Mouse (Mus musculus) CD4-positive naive resting alpha-beta T cell, adult 57 days (primary cell): ENCODE data around the gene P3h2. TPM values are rescaled to one million over a fixed set of nuclear protein-coding genes. Genes with fewer than 3 reads are reported as not detected.

Experiments used
- total RNA-seq: library from RNA; stranded (reverse); gene quantifications from one replicate; pipeline ENCODE4 v1.2.4, GENCODE M21; 2023

The P3h2 gene
- 1.9 TPM for total RNA-seq

DNA sequence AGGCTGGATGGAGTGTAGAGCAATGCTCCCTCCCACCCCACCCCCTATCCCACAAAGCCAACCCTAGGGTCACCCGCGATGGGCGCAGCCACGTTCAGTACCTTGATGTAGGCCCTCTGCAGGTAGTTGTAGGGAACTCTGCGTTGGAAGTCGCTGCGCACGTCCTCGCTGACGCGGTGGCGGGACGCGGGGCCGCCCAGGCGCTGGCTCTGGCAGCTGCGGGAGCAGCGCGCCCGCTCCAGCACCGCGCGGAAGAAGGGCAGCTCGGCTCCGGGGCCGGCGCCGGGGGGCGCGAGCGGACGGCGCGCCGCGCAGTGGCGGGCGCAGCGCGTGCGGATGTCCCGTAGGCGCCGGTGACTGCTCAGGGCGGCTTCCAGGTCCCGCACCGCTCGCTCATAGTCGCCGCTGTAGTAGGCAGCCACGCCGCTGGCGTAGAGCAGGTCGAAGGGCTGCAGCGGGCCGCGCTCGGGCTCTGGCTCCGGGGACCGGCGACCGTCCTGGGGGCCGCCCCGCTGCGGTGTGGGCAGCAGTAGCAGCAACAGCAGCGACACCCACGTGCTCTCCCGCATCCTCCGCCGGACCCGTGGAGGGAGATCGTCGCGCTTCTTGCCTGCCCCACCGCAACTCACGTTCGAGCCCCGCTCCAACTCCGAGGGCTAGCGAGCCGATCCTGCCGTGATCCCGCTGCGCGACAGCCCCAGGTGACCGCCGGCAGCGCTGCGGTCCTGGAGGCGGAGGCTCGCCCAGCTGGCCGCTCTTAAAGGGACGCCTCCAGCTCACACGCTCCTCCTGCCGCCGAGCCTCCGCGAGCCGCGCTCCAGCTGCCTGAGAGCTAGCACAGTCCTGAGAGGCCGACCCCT is at the start of gene P3h2:
Gene P3h2, minus strand, starts transcription at position 670 of the 860 bp plus-strand sequence.

